Mouse (Mus musculus) erythroid progenitor cell, adult 5-6 weeks (primary cell): ENCODE results near the gene Exoc6b. TPM values are rescaled to one million over a fixed set of nuclear protein-coding genes. Genes with fewer than 3 reads are reported as not detected.

Experiments
- ATAC-seq: replicated peaks from 2 replicates; pipeline ENCODE4 v1.8.0; 2016; ENCODE audit warnings: moderate number of reproducible peaks, mild to moderate bottlenecking, moderate TSS enrichment, inconsistent platforms; ENCODE audit not compliant: poor library complexity, low FRiP score, severe bottlenecking
- total RNA-seq, 2 experiments: library from RNA; stranded (forward) in 1 of 2; stranded (reverse) in 1 of 2; fragments of 150-400 nt in 1 of 2; fragments of 186-747, 209-891 nt in 1 of 2; gene quantifications; 2 replicates each; pipeline versions ENCODE4 v1.2.3 to v1.2.4; 2015 to 2017; ENCODE audit warnings: low replicate concordance in 2 of 2

Exoc6b gene
- total RNA-seq, 2 experiments from 2014 or later, result 0.83 to 0.84 TPM

GRCm38 (mm10) chr6:84746193-84746846 lies 323.0 kb downstream of the Exoc6b start:
- ATAC-seq, result no peak

- no peak for ATAC-seq
These were observed 323.7 kb downstream of the Exoc6b start for GRCm38 (mm10) chr6:84745570-84745969.

GRCm38 (mm10) chr6:84742227-84742626 lies 327.1 kb downstream of the Exoc6b start:
- ATAC-seq, result no peak

GRCm38 (mm10) chr6:84736942-84737341 lies 332.4 kb downstream of the Exoc6b start:
- ATAC-seq, result no peak

- ATAC-seq, result no peak
These were observed 342.4 kb downstream of the Exoc6b start for GRCm38 (mm10) chr6:84726876-84727275.

GRCm38 (mm10) chr6:84713171-84713570 lies 356.1 kb downstream of the Exoc6b start:
- ATAC-seq, result no peak

- ATAC-seq, result no peak
These were observed 358.5 kb downstream of the Exoc6b start for GRCm38 (mm10) chr6:84710831-84711230.

GRCm38 (mm10) chr6:84708631-84709030 lies 360.7 kb downstream of the Exoc6b start:
- ATAC-seq, result no peak

GRCm38 (mm10) chr6:84699579-84699978 lies 369.7 kb downstream of the Exoc6b start:
- ATAC-seq, result no peak

- no peak for ATAC-seq
These were observed 371.0 kb downstream of the Exoc6b start for GRCm38 (mm10) chr6:84698288-84698673.

- no peak for ATAC-seq
These were observed 371.6 kb downstream of the Exoc6b start for GRCm38 (mm10) chr6:84697474-84698287.

GRCm38 (mm10) chr6:84693844-84694243 lies 375.5 kb downstream of the Exoc6b start:
- ATAC-seq, result no peak

- ATAC-seq, result no peak
These were observed 376.1 kb downstream of the Exoc6b start for GRCm38 (mm10) chr6:84693204-84693603.

GRCm38 (mm10) chr6:84691907-84692306 lies 377.4 kb downstream of the Exoc6b start:
- ATAC-seq, result no peak

- ATAC-seq, result no peak
These were observed 391.5 kb downstream of the Exoc6b start for GRCm38 (mm10) chr6:84677770-84678169.

GRCm38 (mm10) chr6:84674936-84675335 lies 394.4 kb downstream of the Exoc6b start:
- no peak for ATAC-seq

GRCm38 (mm10) chr6:84674136-84674535 lies 395.2 kb downstream of the Exoc6b start:
- ATAC-seq, result no peak

GRCm38 (mm10) chr6:84661451-84662112 lies 407.7 kb downstream of the Exoc6b start:
- no peak for ATAC-seq

GRCm38 (mm10) chr6:84660982-84661381 lies 408.3 kb downstream of the Exoc6b start:
- ATAC-seq, result no peak

- ATAC-seq, result no peak
These were observed 412.2 kb downstream of the Exoc6b start for GRCm38 (mm10) chr6:84657091-84657490.

GRCm38 (mm10) chr6:84656680-84657079 lies 412.6 kb downstream of the Exoc6b start:
- ATAC-seq, result no peak
